Mouse (Mus musculus) thymus, postnatal 10 days (tissue): Measurements from ENCODE around the gene Higd1a.

Experiments
- DNase-seq, 2 experiments: peaks; one replicate each; pipeline ENCODE4 v3.0.0; 2021; ENCODE audit warnings: low spot score in 2 of 2

The Higd1a gene

GRCm38 (mm10) chr9:121881301-121881700 is 23.1 kb upstream of the Higd1a start:
- DNase-seq: no peak

DNA sequence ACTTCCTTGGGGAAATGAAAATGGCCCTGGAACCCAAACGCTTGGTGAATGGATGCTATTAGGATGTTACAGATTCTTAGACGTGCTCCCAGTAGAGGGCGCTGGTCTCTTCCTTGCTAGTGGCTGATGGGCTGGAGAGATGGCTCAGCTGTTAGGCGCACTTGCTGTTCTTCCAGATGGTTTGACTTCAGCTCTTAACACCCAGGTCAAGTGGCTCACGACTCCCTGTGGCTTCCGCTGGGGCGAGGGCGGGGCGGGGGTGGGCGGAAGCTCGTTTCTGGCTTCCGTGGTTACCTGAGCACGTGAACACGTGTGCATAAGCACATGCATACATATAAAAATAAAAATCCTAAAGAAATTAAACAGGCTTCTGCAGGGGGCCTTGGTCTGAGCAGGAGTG is 22.7 kb upstream of the Higd1a start:
- peak; percentile 56 to 72 for DNase-seq

GRCm38 (mm10) chr9:121877052-121877740 is 19.0 kb upstream of the Higd1a start:
- DNase-seq: no peak

DNA sequence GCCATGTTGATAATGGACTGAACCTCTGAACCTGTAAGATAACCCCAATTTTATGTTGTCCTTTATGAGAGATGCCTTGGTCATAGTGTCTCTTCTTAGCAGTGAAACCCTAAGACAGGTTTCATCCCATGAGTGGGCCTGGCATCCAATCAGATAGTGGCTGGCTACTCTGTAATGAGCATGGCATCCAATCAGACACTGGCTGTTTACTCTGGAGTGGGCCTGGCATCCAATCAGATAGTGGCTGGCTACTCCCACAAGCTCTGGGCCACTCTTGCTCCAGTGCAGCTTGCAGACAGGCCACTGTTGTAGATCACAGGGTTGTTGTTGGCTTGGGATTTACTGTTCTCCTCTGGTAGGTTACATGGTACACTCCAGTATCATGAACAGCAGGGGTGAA is 15.4 kb upstream of the Higd1a start:
- no peak for DNase-seq

DNA sequence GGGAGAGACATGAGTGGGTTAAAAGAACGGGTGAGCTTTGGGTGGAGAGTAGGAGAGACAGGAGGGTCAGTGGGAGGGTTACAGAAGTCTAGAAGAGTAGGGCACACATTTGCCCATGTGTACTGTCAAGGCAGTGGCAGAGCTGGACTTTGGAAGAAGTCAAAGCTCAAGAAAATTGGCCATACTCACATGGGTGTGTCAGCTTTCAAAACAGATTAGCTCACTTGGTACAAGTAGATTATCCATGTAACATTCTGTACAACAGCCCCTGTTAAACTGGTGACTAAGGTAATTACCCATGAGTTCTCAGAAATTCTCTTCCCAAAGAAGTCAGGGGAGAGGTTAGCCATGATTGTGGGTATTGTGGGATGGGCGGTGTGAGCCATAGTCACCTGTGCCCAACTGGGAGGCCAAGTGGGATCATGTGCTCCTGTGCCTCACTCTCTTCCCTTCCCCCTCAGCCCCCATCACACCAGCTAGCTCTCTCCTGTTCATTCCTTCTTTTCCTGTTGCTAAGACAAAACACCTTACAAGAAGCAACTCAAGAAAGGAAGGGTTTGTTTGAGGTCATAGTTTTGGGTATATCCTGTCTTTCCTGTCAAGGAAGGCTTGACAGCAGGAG is 14.0 kb upstream of the Higd1a start:
- DNase-seq: no peak

GRCm38 (mm10) chr9:121869973-121870515 is 11.9 kb upstream of the Higd1a start:
- no peak for DNase-seq

DNA sequence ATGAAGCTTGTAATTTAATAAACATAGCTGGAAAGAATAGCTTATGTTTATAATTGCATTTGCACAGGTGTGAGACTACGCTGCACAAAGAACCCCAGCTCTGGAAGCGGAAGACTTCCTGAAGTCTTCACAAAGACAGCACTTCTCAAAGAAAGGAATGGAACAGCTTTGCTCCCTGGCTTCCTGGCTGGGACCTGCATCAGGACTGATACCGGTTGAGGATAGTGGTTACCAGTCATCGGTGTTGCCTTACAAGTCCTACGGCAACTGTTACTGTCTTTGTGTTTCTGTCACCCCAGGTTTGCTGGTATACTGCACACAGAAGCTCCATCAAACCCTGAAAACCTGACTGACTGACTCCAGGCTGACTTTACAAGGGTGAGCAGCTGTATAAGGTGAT is 11.3 kb upstream of the Higd1a start:
- DNase-seq: no peak

GRCm38 (mm10) chr9:121868236-121868635 is 10.1 kb upstream of the Higd1a start:
- no peak for DNase-seq

- no peak for DNase-seq
Measured at GRCm38 (mm10) chr9:121867632-121868031, 9.5 kb upstream of the Higd1a start.

DNA sequence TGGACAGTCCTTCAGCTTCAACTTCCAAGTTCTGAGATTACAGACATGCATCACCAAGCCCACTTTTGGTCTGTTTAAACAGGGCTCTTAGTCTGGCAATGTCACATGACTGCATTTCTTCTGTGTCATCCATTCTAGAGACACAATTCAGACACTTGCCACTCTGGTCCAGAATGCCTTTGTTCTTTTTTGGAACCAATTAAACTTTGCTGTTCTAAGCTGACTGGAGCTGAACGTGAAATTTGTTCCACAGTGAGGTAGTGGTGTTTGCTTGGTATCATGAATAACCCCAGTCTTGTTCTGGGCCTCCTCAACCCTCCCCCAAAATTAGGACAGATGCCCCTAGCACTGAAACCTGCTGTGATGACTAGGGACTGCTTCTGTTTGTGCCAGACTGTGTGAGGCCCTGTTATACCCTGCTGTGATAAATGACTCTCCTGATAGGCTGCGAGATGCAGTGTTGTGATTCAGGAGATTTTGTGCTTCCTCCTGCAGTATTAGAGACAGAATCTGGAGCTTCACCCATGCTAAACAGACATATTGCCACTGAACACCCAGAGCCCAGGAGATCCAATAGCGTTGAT is 7.4 kb upstream of the Higd1a start:
- no peak for DNase-seq

- DNase-seq: no peak
Measured at GRCm38 (mm10) chr9:121864837-121865236, 6.7 kb upstream of the Higd1a start.

DNA sequence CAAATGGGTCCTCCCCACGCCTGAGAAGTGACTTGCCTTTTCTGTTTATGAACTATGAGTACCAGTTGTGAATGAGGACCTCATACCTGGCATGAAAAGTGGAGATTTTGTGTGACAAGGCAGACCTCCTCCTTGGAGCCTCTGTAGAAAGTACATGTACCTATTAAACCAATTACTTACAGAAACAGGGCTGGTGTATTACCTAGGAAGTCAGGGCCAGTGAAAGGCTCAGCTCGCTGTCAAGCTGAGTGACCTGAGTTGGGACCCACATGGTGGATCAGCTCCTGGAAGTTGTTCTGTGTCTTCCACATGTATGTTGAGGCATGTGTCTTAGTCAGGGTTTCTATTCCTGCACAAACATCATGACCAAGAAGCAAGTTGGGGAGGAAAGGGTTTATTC is 2.8 kb upstream of the Higd1a start:
- DNase-seq: no peak

- no peak for DNase-seq
Measured at GRCm38 (mm10) chr9:121859345-121859744, 1.2 kb upstream of the Higd1a start.

DNA sequence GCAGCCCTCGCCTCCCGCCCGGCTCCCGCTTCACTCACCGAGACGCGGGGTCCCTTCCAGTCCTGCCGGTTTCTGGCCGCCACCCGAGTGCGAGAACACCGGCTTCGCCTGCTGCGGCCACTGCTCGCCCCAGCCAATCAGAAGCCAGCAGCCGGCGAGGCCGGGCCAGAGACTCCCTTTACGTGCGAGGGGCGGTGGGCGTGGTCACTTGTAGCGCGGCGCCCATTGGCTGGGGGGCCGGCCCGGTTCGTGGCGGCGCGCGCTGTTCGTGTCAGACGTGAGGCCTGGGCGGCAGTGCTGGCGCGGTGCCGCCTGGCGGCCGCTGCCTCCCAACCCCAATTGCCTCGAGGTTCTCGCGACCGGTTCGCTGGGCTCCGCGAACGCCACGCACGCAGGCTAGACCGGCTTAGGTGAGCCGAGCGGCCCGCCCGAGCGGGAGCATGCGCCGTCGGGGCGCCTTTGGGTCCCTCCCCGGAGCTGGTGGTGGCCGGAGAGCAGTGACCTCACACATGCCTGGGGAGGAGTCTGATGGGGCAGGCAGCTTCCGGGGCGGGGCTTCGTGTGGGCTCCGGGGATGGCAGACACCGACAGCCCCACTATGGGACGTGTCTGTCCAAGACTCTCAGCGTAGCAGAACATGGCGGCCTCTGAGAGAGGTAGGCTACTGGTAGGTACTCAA is 549 bp downstream of the Higd1a start:
- DNase-seq: peak; percentile 97 to 98

DNA sequence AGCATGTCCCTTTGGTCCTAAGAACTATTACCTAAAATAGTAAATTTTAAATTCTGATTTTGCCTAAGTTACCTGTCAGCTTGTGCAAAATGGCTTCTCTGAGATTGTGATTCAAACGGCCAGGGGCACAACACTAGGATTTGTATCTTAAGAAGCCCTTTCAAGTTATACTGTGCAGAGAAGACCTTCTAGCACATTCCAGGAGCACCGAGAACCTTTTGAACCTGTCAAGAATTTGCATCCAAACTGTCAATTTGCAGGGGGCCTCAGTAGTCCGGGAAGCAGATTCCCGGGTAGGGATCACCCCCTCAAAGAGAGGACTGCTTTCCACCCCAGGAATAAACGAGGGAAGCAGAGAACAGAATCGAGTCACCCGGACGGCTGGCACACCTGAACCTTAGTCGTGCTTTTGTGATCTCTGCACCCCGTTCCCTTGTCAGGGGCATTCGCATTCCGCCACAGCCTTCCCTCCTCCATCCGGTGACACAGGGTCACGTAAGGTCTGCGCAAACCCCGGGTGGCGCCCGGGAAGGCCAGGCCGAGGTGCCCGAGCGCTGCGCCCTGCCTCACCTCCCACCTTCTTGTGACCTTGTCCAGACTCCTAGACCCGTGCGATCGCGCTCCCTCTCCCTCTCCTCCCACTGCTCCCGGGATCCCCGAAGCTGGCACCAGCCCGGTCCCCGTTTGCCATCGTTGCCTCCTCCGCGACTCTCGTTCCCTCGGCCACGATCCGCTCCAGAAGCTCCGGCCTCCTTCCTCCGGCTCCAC is 1.3 kb downstream of the Higd1a start:
- no peak for DNase-seq

DNA sequence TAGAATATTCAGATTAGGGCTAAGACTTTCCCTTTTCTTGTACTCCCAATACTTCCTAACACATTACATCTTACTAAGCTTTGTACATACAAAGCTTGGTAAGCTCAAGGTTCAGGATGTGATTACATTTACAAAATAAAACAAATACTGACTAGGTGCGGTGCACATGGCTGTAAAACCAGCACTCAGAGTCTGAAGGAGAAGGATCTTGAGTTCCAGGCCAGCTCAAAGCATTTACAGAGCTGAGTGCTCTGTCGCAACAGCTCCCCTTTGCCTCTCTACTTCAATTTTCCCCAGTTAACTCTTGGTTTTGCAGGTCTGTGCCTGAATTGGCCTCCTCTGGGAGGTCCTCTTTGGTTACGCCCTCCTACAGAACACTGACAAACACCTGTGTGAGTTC is 3.9 kb downstream of the Higd1a start:
- no peak for DNase-seq

GRCm38 (mm10) chr9:121847842-121848241 is 10.3 kb downstream of the Higd1a start:
- DNase-seq: no peak

- DNase-seq: no peak
Measured at GRCm38 (mm10) chr9:121847138-121847537, 11.0 kb downstream of the Higd1a start.

DNA sequence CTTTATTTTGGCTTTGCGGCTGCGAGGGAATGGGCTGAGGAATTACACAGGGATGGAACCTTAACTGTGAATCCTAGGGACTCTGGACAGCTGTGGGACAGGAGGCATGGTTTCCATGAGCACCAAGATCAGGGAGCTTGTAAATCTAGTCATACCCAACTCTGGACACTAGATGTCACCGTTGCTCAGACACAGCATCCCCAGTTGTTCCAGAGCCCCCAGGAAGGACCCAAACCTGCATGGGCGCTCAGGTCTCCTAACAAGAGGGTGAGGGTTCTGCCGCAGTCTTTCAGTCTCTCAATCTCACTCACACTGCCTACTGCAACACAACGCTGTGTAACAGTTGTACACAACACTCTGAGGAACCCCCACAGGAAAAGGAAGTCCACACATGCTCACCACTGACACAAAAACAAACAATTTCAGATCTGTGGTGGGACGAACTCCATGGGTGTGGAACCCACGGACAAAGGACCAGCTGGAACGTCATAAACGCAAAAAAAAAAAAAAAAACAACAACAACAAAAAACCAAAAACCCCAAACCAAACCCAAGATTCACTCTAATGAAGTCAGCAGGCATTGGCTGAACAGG is 11.5 kb downstream of the Higd1a start:
- peak in 1 of 2 experiments; percentile 48 for DNase-seq

DNA sequence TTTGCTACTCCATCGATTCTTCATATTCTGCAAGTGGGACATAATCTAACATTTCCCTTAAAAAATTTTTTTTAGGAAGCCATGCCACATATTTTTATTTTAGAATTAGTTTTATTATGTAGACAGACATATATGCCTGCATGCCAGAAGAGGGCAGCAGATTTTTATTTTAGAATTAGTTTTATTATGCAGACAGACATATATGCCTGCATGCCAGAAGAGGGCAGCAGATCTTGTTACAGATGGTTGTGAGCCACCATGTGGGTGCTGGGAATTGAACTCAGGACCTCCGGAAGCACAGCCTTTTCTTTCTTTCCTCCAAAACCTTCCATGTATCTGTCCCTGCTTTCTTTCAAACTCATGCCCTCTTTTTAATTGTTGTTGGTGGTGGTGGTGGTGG is 15.2 kb downstream of the Higd1a start:
- DNase-seq: no peak

GRCm38 (mm10) chr9:121839622-121839965 is 18.6 kb downstream of the Higd1a start:
- no peak for DNase-seq
